Mouse (Mus musculus): ENCODE measurements around the gene Rpusd2.

Gene Rpusd2

DNA sequence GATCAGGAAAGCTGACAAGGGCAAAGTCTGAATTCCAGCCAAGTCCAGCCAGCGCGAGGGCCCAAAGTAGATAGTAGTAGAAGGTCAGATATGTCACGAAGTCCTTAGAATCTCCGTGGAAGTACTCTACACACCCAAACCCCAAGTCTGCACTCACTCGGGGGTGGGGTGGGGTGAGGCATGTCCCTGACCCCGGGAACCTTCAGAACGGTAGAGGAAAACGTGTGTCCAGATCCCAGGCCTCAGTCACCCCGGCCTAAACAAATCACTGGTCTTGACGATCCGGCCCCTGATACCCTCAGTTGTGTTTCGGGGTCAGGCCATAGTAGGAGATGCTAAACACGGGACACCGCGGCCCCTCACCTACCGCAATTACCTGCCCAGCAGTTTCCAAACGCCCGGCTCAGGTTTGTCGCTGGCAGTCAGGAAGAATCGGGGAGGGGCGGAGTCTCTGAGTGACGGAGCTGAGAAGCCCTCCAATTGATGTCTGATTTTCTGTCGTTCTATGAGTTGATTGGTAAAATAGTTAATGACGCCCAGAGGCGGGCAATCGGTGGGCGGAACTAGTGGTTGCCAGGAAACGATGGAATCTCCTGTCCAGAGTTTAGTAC is 5.5 kb upstream of the Rpusd2 start, which contains the start of gene Ccdc32:
Ccdc32 (minus strand) TSS at position 453 of the 611 bp plus-strand sequence.
- CTCF ChIA-PET: no interaction called here

DNA sequence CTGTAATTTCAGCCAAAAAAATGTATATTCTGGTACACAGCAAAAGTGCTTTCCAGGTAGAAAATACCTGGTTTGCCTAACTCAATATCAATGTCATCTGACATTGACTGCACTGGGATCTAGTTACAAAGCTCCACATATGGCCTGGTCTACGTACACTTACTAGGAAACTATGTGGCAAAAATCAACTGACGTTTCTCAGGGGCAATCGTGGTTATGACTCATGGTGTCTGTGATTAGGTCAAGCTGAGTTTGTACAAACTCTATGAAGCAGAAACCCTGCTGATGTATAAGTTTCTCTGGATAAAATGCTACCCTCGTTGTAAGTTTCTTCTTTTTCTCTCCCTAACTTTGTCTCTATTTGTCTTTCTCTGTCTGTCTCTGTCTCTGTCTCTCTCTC is 2.4 kb upstream of the Rpusd2 start:
- CTCF ChIA-PET: no interaction called here

DNA sequence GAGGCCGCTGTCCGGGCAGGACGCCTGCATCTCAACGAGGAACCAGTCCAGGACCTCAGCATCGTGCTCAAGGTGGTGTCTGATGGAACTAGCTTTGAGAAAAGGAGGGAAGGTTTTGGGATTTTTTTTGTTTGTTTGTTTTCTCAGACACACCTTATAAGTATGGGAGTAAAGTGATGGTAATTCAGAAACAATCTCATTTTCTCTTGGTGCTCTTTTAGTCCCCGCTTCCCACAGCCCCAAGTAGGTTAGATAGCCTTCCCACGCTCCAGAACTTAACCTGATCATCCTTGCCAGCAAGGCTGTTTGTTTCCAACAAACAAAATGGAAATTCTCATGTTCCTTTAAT is 781 bp downstream of the Rpusd2 start:
- CTCF ChIA-PET: no interaction called here

DNA sequence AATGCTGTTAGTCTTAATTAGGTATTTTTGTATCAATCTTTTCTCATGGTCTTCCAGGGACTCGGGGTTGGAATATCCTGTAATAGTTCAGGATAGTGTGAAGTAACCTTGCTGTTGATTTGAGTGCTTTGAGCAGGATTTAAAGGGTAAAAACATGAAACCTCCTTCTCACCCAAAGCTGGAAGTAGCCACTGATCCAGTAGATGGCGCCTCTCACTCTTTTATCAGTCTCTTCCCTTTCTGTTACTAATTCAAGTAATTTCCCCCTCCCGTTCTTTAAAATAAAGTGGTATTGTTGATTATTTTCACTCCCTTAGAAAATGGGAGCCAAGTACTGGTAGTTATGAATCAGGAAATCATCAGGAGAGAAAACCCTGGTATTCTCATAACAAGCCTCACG is 6.3 kb downstream of the Rpusd2 start:
- CTCF ChIA-PET: interaction anchor here (0.6 kb wide), 1 partner anchor 69 kb away, joined by 9 read pairs; no protein-coding TSS in a partner anchor

DNA sequence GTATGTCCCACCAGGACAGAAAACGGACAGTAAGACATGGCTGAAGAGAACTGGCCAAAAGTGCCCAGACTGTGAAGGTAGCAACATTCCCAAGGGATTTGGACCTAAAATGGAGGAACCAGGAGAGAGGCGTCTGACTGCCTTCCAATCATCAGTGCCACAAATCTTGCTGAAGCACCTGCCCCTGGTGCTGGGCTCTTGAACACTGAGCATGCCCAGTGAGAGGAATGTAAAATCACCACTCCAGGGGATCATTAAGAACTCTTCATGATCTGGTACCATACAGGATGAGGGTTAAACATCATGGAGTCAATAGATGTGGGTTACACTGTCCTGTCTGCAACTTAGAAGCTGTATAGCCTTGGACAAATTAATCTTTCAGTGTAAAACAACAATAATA is 10.6 kb downstream of the Rpusd2 start:
- CTCF ChIA-PET: interaction anchor here (0.6 kb wide), 1 partner anchor 265 kb away, joined by 19 read pairs; no protein-coding TSS in a partner anchor

DNA sequence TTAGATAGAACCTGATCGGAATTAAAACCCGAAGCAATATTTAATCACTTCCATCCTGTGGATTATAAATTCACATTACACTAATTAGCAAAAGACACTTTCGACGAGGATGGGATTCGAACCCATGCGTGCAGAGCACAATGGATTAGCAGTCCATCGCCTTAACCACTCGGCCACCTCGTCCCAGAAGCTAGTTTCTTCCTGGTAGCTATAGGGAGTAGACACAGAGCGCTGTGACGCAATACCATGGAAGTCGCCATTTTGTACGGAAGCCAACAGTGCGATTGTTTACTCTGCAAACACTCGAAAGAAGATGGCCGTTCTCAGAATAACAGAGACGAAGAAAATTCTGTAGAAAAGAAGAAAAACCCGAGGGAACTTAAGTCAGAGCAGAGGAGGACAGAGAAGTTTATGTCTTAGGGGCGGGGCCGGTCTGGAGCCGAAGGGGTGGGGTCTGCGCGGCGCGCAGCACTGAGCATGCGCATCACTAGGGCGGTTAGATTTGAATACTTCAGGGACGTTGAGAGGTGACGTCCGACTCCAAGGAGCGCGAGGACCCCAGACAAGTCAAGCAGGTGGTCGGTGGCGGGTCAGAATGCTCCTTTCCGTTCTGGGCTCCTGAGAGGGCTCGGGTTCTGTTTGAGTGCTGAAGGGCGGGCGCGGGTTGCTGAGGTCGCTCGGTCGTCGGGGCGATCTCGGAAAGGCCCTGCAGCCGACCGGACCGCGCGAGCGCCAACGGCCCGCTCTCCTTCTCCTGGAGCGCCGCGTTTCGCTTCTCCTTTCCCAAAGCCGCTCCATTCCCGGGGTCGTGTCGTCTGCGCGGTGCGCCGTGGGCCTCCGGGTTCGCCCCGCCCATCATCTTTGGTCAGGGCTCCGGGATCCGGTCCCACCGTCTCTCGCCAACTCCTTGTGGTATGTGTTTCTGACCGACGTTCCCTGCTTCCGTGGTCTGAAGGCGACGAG is 12.3 kb downstream of the Rpusd2 start, which contains the start of gene Knl1:
Knl1 (plus strand) TSS at position 471 of the 963 bp plus-strand sequence.
- CTCF ChIA-PET: interaction anchor here (0.5 to 0.7 kb wide), 2 partner anchors 31 to 161 kb away, joined by 4 to 13 read pairs; no protein-coding TSS in a partner anchor

DNA sequence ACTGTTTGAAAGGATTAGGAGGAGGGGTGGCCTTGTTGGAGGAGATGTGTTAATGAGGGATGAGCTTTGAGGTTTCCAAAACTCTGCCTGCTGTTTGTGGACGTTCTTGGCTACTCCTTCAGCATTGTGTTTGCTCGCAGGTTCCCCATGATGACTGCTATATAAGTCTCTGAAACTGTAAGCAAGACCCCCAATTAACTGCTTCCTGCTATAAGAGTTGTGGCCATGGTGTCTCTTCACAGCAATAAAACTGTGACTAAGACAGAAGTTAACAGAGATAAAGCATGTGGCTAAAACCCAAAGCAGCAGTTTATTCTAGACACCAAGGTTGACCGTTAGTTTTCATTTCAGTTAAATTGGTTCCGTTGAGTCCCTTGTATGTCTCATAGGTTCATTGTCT is 13.3 kb downstream of the Rpusd2 start:
- CTCF ChIA-PET: no interaction called here

DNA sequence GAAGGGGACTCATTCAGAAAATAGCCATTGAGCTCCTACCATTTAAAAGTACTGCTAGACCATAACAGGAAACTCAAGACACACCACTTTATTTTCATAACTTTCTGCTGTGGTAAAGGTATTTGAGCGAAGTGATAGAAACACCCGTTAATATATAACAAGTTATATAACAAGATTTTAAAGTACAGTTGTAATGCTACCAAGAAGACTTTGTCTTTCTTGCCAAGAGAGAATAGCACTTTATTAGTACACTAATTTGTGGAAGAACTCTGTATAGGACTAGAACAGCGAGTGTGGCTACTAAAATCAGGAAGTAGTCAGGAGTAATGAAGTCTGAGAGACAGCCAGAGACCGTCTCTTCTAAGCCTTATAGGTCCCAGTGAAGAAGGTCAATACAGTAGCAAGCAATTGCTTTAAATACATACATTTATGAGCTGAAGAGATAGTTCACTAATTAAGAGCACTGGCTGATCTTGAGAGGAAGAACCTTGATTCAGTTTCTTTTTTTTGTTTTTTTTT is 15.6 kb downstream of the Rpusd2 start:
- CTCF ChIA-PET: no interaction called here

DNA sequence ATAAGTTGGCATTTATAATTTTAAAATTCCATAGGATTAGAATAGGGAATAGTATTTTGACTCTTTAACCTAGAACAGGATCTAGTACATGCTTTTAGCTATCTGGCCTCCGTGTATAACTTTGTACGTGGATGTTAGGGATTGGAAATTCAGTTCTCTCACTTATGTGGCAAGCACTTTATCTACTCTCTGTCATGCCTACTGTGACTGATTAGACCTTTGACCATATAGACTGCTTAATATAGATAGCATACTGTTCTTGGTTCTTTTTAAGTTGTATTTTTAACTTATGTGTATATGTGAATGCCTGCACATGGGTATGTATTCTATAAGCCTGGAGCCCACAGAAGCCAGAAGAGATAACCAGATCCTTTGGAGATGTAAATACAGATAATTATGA is 25.5 kb downstream of the Rpusd2 start:
- CTCF ChIA-PET: interaction anchor here (0.6 kb wide), 1 partner anchor 238 kb away, joined by 3 read pairs; no protein-coding TSS in a partner anchor

DNA sequence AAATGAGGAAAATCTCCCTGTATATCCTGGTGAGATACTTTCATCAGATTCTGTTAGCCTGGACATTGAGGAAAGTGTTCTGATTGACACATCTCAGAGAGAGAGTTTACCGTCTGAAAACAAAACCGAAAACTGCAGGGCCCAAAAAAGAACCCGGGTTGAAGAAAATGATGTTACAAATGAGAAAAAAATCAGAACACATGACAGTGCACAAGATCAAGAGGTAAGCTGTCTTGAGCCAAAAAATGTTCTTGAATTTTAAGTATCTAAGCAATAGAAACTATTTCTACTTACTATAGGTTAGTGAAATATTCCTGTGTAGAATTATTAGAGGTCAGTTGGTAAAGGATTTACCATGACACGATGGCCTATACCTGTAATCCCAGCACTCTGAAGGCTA is 37.8 kb downstream of the Rpusd2 start:
- CTCF ChIA-PET: no interaction called here

DNA sequence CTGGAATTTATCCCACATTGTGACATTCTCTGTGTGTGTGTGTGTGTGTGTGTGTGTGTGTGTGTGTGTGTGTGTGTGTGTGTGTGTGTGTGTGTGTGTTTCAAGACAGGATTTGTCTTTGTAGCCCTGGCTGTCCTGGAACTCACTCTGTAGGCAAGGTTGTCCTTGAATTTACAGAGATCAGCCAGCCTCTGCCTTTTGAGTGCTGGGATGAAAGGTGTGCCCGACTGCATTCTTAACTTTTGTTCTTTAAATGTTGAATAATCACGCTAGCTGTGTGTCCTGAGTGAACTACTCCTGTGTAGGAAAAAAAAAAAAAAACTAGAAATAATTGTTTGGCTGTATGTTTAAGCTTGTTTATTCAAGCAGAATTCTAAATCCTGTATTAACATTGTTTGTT is 51.6 kb downstream of the Rpusd2 start:
- CTCF ChIA-PET: no interaction called here

Data from spleen, embryonic (tissue).